Mouse (Mus musculus): Measurements from ENCODE around the gene Prmt1. TPM values are rescaled to one million over a fixed set of nuclear protein-coding genes. Genes with fewer than 3 reads are reported as not detected.
A peak's percentile ranks its signal among the peaks of the same experiment; 100 is the strongest.
"Not testable (repeated sequence)": the region's sequence is repeated elsewhere in the genome, so short reads cannot be mapped to it uniquely, and the experiment has no call there.

Gene Prmt1
- polyA plus RNA-seq, 1 experiment from 2014 or later = 236 TPM

DNA sequence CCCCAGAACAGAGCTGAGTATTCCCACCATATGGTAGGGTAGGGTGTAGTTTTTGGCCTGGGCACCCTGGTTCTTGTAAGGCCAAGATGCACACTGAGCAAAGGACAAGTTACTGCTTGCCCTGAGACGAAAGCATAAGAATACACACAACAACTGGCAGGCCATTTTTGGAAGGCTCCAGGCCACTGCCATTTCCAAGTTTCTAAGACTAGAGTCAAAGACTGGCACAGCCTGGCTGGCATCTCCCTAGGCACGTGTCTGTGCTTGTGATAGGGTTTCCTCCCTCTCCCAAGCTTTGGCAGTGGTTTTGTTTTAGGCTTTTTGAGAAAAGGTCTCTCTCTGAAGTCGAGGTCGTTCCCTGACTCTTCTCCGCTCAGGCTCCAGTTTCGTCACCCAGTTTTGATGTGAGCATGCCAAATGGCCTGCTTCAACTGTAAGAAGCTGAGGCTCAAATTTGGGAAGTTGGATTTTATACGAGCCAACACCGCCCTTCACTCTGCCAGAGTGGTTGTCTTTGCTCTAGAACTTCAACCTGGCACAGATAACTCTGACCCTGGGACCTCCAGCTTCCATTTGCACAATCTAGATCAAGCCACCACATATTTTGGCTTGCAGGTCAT is 39.3 kb upstream of the Prmt1 start:
- H3K36me3 ChIP-seq (ENCODE audit: control insufficient read depth, insufficient read depth, low read length) = peaks cover 42% of the 10 kb centered on the region
- no peak overlapping the region for H3K27ac ChIP-seq (replicated peaks; ENCODE audit: low read depth, low read length)
- H3K4me1 ChIP-seq (ENCODE audit: control insufficient read depth, insufficient read depth, low read length) = peaks cover 6% of the 10 kb centered on the region; the same call in 1 of the 2 replicates
- no peaks in the 10 kb centered on the region for H3K9me3 ChIP-seq (ENCODE audit: control insufficient read depth, low read length)
- H3K4me2 ChIP-seq (ENCODE audit: low read length) = no peak overlapping the region
- no peak overlapping the region for H3K9ac ChIP-seq (replicated peaks; ENCODE audit: low read length)
- ATAC-seq (ENCODE audit: low FRiP score, low TSS enrichment) (no peak), DNase-seq (no peak)
- 81% methylated on average over 8 of the region's 8 CpGs for WGBS
- H3K4me3 ChIP-seq (replicated peaks; ENCODE audit: low read depth, low read length) = no peak overlapping the region
- no peaks in the 10 kb centered on the region for H3K27me3 ChIP-seq (ENCODE audit: control insufficient read depth, insufficient read depth, low read length)

DNA sequence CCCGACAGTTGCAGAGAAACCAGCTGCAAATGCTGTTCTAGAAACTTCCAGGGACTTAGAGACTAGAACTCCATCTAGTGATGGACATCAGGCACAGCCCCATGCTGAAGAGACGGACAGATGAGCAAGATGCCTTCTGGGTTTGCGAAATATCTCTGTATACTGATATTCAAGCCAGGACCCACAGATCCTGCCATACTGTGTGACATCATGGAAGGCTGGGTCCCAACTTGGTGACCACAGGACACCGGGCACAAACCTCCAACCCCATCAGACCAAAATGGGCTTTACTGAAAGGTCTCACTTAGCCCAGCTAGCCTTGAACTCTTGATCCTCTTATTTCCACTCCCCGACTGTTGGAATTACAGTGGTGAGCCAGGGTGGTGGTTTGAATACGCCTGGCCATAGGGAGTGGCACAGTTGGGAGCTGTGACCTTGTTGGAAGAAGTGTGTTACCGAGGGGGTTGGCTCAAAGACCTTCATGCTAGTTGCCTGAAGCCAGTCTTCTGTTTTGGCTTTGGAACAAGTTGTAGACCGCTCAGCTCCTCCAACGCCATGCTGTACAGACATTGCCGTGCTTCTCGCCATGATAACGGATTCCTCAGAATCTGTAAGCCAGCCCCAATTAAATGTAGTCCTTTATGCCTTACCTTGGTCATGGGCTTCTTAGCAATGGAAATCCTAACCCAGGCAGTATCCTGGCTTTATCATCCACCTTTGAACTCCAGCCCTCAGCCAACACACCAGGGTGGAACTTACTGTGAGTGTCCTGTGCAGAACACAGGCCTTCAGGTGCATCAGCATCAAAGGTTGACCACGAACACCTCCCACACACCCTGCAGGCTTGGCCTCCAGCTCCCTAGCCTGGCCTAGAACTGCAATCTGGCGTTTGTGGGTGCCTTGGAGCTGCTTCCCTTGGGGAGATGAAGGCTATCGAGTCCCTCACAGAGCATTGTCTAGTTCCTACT is 38.2 kb upstream of the Prmt1 start:
- Histone ChIP-seq H3K9me3 (ENCODE audit: control insufficient read depth, low read length) (no peaks in the 10 kb centered on the region), H3K4me2 (ENCODE audit: low read length) (no peak overlapping the region), H3K27me3 (ENCODE audit: control insufficient read depth, insufficient read depth, low read length) (no peaks in the 10 kb centered on the region), H3K36me3 (ENCODE audit: control insufficient read depth, insufficient read depth, low read length) (peaks cover 31% of the 10 kb centered on the region), H3K27ac (replicated peaks; ENCODE audit: low read depth, low read length) (no peak overlapping the region), H3K4me1 (ENCODE audit: control insufficient read depth, insufficient read depth, low read length) (peaks cover 6% of the 10 kb centered on the region; the same call in 1 of the 2 replicates), H3K4me3 (replicated peaks; ENCODE audit: low read depth, low read length) (no peak overlapping the region), H3K9ac (replicated peaks; ENCODE audit: low read length) (no peak overlapping the region)
- no peak for DNase-seq
- no peak for ATAC-seq (ENCODE audit: low FRiP score, low TSS enrichment)
- 90% methylated on average over 15 of the region's 15 CpGs for WGBS

DNA sequence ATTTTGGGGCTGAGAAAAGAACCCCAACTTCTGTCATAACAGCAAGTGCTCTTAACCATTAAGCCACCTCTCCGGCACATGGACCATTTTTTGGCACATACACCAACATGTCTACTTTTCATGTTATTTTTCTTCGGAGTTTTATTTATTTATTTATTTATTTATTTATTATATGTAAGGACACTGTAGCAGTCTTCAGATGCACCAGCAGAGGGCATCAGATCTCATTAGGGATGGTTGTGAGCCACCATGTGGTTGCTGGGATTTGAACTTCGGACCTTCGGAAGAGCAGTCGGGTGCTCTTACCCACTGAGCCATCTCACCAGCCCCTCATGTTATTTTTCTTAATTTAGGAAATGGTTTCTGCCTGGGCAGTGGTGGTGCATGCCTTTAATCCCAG is 37.3 kb upstream of the Prmt1 start:
- not testable (repeated sequence) for H3K9ac ChIP-seq (replicated peaks; ENCODE audit: low read length); H3K4me3 ChIP-seq (replicated peaks; ENCODE audit: low read depth, low read length); ATAC-seq (ENCODE audit: low FRiP score, low TSS enrichment); H3K9me3 ChIP-seq (ENCODE audit: control insufficient read depth, low read length); H3K4me1 ChIP-seq (ENCODE audit: control insufficient read depth, insufficient read depth, low read length); H3K27ac ChIP-seq (replicated peaks; ENCODE audit: low read depth, low read length); H3K27me3 ChIP-seq (ENCODE audit: control insufficient read depth, insufficient read depth, low read length); H3K4me2 ChIP-seq (ENCODE audit: low read length)
- H3K36me3 ChIP-seq (ENCODE audit: control insufficient read depth, insufficient read depth, low read length) = peaks cover 22% of the 10 kb centered on the region
- 88% methylated on average over 5 of the region's 5 CpGs for WGBS
- peak; percentile 47 for DNase-seq

DNA sequence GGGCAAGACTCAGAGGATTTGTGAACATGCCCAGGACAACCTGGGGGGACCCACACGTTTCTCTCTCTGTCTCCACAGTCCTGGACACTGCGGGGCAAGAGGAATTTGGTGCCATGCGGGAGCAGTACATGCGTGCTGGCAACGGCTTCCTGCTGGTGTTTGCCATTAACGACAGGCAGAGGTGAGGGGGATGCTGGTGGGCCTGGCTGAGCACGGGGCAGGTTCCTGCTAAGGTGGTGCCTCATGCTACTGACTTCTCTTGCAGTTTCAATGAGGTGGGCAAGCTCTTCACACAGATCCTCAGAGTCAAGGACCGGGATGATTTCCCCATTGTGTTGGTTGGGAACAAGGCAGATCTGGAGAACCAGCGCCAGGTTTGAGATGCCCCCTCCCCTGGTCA is 33.9 kb upstream of the Prmt1 start:
- peaks cover 15% of the 10 kb centered on the region for H3K4me1 ChIP-seq (ENCODE audit: control insufficient read depth, insufficient read depth, low read length)
- H3K4me3 ChIP-seq (replicated peaks; ENCODE audit: low read depth, low read length) = no peak overlapping the region
- ATAC-seq (ENCODE audit: low FRiP score, low TSS enrichment) (no peak), DNase-seq (no peak)
- H3K27ac ChIP-seq (replicated peaks; ENCODE audit: low read depth, low read length) = no peak overlapping the region
- H3K36me3 ChIP-seq (ENCODE audit: control insufficient read depth, insufficient read depth, low read length) = no peaks in the 10 kb centered on the region
- H3K9me3 ChIP-seq (ENCODE audit: control insufficient read depth, low read length) = no peaks in the 10 kb centered on the region
- 81% methylated on average over 9 of the region's 9 CpGs for WGBS
- H3K9ac ChIP-seq (replicated peaks; ENCODE audit: low read length) = no peak overlapping the region
- no peaks in the 10 kb centered on the region for H3K27me3 ChIP-seq (ENCODE audit: control insufficient read depth, insufficient read depth, low read length)
- no peak overlapping the region for H3K4me2 ChIP-seq (ENCODE audit: low read length)

DNA sequence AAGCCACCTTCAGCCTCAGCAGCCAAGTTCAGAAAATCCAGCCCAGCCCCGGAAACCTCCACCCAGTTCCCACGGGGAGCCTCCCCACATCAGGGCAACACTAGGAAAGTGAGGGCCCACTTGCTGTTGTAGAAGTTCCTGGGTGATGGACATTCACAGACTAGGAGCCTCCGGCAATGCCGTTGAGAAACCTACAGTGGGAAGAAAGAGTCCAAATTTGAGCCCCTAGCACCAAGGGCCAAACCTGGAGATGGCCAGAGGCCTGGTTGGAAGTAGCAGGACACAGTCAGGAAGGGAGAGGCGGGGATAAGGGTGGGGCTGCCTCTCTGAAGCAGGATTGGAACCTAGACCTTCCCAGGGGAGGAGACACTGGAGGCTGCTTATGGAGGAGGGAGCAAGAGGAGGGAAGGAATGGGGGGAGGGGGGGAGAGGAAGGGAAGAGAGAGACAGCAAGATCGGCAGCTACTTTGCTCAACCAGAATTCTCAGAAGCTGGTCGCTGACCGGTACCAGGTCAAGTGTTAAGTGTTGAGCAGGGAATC is 32.7 kb upstream of the Prmt1 start:
- Histone ChIP-seq H3K4me1 (ENCODE audit: control insufficient read depth, insufficient read depth, low read length) (peaks cover 24% of the 10 kb centered on the region), H3K36me3 (ENCODE audit: control insufficient read depth, insufficient read depth, low read length) (no peaks in the 10 kb centered on the region), H3K9ac (replicated peaks; ENCODE audit: low read length) (no peak overlapping the region), H3K9me3 (ENCODE audit: control insufficient read depth, low read length) (no peaks in the 10 kb centered on the region), H3K27me3 (ENCODE audit: control insufficient read depth, insufficient read depth, low read length) (no peaks in the 10 kb centered on the region), H3K4me3 (replicated peaks; ENCODE audit: low read depth, low read length) (no peak overlapping the region), H3K4me2 (ENCODE audit: low read length) (peak overlapping the region; percentile 81; the same call in 1 of the 2 replicates), H3K27ac (replicated peaks; ENCODE audit: low read depth, low read length) (no peak overlapping the region)
- ATAC-seq (ENCODE audit: low FRiP score, low TSS enrichment) (no peak), DNase-seq (no peak)
- WGBS = 46% methylated on average over 8 of the region's 8 CpGs

DNA sequence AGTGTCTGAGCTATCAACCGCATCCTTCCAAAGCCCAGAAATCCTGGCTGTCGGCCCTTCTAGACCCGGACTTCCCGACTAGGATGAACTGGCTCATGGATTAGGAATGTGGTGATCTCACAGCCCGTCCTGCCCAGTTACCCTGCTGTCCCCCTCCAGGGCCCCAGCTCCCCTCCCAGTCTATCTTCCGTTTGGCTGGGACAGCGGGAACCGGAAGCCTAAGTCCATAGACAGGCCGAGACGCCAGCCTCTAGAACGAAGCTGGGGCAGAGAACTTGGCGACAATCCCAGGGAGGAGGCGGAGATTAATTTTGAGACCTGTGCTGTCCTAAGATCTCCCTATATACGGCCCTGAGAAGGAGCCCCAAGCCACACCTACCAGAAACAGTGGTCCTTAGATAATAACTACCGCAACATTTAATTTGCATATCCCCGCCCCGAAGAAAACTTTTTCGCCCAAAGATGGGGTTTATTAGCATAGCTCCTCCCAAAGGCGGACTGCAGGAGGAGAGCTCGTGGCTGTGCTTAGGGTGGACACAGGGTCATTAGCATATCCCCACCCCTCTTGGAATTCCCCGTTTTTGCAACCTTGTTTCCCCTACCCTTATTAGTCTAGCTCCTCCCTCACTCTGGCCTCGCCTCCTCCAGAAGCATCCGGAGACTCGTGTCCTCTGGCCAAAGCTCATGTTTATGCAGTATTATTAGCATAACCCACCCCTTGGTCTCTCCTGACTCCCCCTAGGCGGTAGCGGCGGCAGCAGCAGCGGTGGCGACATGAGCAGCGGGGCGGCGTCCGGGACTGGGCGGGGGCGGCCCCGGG is 31.1 kb upstream of the Prmt1 start, which contains the start of gene Rras:
Rras (plus strand) TSS at position 720 of the 820 bp plus-strand sequence.
- peak; percentile 81 for ATAC-seq (ENCODE audit: low FRiP score, low TSS enrichment)
- H3K27ac ChIP-seq (replicated peaks; ENCODE audit: low read depth, low read length) = peak within 1 kb of the TSS; percentile 77
- H3K9ac ChIP-seq (replicated peaks; ENCODE audit: low read length) = peak within 1 kb of the TSS; percentile 52
- H3K4me1 ChIP-seq (ENCODE audit: control insufficient read depth, insufficient read depth, low read length) = peaks cover 24% of the 10 kb centered on the region
- WGBS = 1% methylated on average over 36 of the region's 36 CpGs
- no peaks in the 10 kb centered on the region for H3K9me3 ChIP-seq (ENCODE audit: control insufficient read depth, low read length)
- peak within 1 kb of the TSS; percentile 41 for H3K4me3 ChIP-seq (replicated peaks; ENCODE audit: low read depth, low read length)
- peak; percentile 89 for DNase-seq
- H3K36me3 ChIP-seq (ENCODE audit: control insufficient read depth, insufficient read depth, low read length) = peaks cover 5% of the 10 kb centered on the region
- H3K4me2 ChIP-seq (ENCODE audit: low read length) = peak within 1 kb of the TSS; percentile 81
- H3K27me3 ChIP-seq (ENCODE audit: control insufficient read depth, insufficient read depth, low read length) = no peaks in the 10 kb centered on the region

DNA sequence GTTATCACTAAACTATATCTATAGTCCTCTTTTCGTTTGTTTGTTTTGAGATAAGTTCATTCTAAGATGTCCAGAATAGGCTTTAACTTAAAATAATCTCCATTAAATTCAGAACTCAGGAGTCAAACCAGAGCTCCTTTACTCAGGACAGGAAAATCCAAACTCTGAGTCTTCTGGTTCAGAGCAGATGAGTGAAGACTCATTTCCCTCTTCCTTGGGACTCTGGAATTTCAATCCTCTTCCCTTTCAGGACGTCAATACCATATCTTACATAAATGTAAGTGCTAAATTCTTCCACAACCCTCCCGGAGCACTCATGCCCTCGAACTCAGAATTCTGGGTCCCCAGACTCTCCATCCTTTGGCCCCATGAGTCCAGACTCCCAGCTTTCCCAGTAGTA is 30.4 kb upstream of the Prmt1 start:
- Histone ChIP-seq H3K9ac (replicated peaks; ENCODE audit: low read length) (peak overlapping the region; percentile 26; the same call in 1 of the 2 replicates), H3K27me3 (ENCODE audit: control insufficient read depth, insufficient read depth, low read length) (no peaks in the 10 kb centered on the region), H3K4me3 (replicated peaks; ENCODE audit: low read depth, low read length) (peak overlapping the region; percentile 41), H3K4me2 (ENCODE audit: low read length) (peak overlapping the region; percentile 81), H3K9me3 (ENCODE audit: control insufficient read depth, low read length) (no peaks in the 10 kb centered on the region), H3K4me1 (ENCODE audit: control insufficient read depth, insufficient read depth, low read length) (peaks cover 24% of the 10 kb centered on the region), H3K27ac (replicated peaks; ENCODE audit: low read depth, low read length) (peak overlapping the region; percentile 77), H3K36me3 (ENCODE audit: control insufficient read depth, insufficient read depth, low read length) (peaks cover 12% of the 10 kb centered on the region)
- 6% methylated on average over 4 of the region's 4 CpGs for WGBS
- ATAC-seq (ENCODE audit: low FRiP score, low TSS enrichment) (no peak), DNase-seq (peak; percentile 21)

DNA sequence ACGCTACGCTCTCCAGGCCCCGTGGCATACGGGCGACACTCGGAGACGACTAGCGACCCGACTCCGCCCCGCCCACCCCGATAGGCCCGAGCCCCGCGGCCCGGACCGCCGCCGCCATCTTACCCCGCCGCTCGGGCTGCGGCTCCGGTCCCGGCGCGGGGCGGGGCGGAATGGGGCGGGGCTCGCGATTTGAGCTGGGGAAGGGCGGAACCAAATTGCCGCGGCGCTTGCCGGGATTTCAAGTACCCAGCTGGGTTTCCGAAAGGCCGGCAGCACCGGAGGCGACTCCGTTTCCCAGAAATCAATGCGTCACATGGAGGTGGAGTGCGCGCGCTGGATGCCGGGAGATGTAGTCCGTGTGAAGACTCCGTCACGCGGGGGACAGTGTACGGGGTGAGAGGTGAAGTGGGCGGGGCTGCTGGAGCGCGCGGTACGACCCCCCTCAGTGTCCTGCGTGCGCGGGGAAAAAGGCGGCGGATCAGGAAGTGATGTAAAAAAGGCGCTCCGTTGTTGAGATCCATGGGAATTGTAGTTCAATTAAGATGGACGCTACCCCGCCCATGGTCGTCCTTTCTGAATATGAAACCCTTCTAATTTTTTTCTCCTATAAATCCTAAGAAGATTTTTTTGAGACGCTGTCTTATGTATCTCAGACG is 29.7 kb upstream of the Prmt1 start, which contains the start of gene Scaf1:
Scaf1 (minus strand) TSS at position 407 of the 656 bp plus-strand sequence.
- H3K36me3 ChIP-seq (ENCODE audit: control insufficient read depth, insufficient read depth, low read length) = peaks cover 19% of the 10 kb centered on the region
- DNase-seq (peak; percentile 100), ATAC-seq (ENCODE audit: low FRiP score, low TSS enrichment) (peak; percentile 96)
- peak within 1 kb of the TSS; percentile 66 for H3K4me3 ChIP-seq (replicated peaks; ENCODE audit: low read depth, low read length)
- H3K27ac ChIP-seq (replicated peaks; ENCODE audit: low read depth, low read length) = peak within 1 kb of the TSS; percentile 81
- no peaks in the 10 kb centered on the region for H3K9me3 ChIP-seq (ENCODE audit: control insufficient read depth, low read length)
- H3K4me2 ChIP-seq (ENCODE audit: low read length) = peak within 1 kb of the TSS; percentile 81
- under 1% methylated on average over 69 of the region's 69 CpGs for WGBS
- peaks cover 24% of the 10 kb centered on the region for H3K4me1 ChIP-seq (ENCODE audit: control insufficient read depth, insufficient read depth, low read length)
- H3K9ac ChIP-seq (replicated peaks; ENCODE audit: low read length) = peak within 1 kb of the TSS; percentile 82
- no peaks in the 10 kb centered on the region for H3K27me3 ChIP-seq (ENCODE audit: control insufficient read depth, insufficient read depth, low read length)
